Mouse (Mus musculus): ENCODE data around the gene Ttc9. TPM values are rescaled to one million over a fixed set of nuclear protein-coding genes. Genes with fewer than 3 reads are reported as not detected.

Ttc9 gene
- total and polyA plus RNA-seq, 2 experiments: not detected

DNA sequence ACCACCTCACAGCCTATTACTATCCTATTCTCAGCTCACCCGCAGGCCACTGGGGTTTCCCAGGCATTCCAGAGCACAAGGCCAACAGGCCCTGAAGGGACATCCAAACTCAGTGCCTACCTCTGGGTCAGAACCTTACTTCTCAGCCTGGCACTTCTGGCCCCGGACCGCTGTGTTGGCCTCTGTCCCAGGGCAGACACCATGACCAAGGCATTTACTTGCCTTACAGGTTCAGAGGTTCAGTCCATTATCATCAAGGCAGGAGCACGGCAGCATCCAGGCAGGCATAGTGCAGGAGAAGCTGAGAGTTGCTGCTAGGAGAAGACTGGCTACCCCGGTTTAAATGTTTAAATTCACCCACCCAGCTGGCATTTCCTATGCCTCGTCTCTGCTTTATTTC is 53.0 kb downstream of the Ttc9 start:
- TF ChIP-seq POLR2A (IDR thresholded peaks at IDR 0.05; ENCODE audit: extremely low read depth, insufficient read depth, low read length): no peak
- TF ChIP-seq CTCF (IDR thresholded peaks at IDR 0.05; ENCODE audit: low read depth, low read length): no peak
- no peaks in the 10 kb centered on the region for H3K4me1 ChIP-seq (ENCODE audit: control insufficient read depth, insufficient read depth, low read length)
- whole genome bisulfite sequencing: 87% methylated on average over 6 of the region's 6 CpGs
- no peak overlapping the region for H3K27ac ChIP-seq (replicated peaks; ENCODE audit: insufficient read depth, low read depth, low read length)
- H3K36me3 ChIP-seq (ENCODE audit: control insufficient read depth, insufficient read depth, low read length): no peaks in the 10 kb centered on the region
- no peak overlapping the region for H3K9ac ChIP-seq (ENCODE audit: low read depth, low read length)
- no peak overlapping the region for H3K4me3 ChIP-seq (ENCODE audit: insufficient read depth, low read depth, low read length)
- H3K79me2 ChIP-seq (ENCODE audit: control insufficient read depth, insufficient read depth, low read length): no peaks in the 10 kb centered on the region
- DNase-seq (ENCODE audit: extremely low read depth, low read depth, low spot score): no peak
- H3K27me3 ChIP-seq (ENCODE audit: control insufficient read depth, insufficient read depth, low read length): 0 out of 2 replicates have a peak, but pooled peaks cover 3% of the 10 kb centered on the region

DNA sequence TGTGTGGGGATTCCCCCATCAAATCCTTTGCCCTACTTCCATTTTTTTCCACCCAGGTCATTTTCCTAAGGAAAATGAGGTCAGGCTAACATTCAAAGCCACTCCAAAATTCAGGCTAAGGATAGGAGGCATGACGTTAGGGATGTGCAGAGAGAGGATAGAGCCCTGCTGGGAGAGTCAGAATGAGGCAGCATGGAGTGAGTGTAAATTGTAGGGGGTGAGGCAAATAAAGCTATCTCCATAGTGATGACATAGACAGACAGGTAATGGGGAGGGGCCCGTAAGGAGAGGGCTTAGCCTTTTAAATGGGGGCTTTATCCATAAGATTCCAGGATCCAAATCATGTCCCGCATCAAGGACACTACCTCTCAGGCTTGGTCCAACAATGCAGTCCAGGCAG is 54.9 kb downstream of the Ttc9 start:
- Histone ChIP-seq H3K79me2 (ENCODE audit: control insufficient read depth, insufficient read depth, low read length) (no peaks in the 10 kb centered on the region), H3K4me1 (ENCODE audit: control insufficient read depth, insufficient read depth, low read length) (no peaks in the 10 kb centered on the region), H3K27ac (replicated peaks; ENCODE audit: insufficient read depth, low read depth, low read length) (no peak overlapping the region), H3K9ac (ENCODE audit: low read depth, low read length) (no peak overlapping the region), H3K27me3 (ENCODE audit: control insufficient read depth, insufficient read depth, low read length) (0 out of 2 replicates have a peak, but pooled peaks cover 3% of the 10 kb centered on the region), H3K4me3 (ENCODE audit: insufficient read depth, low read depth, low read length) (no peak overlapping the region), H3K36me3 (ENCODE audit: control insufficient read depth, insufficient read depth, low read length) (no peaks in the 10 kb centered on the region)
- no peak for TF ChIP-seq CTCF (IDR thresholded peaks at IDR 0.05; ENCODE audit: low read depth, low read length)
- no peak for TF ChIP-seq POLR2A (IDR thresholded peaks at IDR 0.05; ENCODE audit: extremely low read depth, insufficient read depth, low read length)
- no peak for DNase-seq (ENCODE audit: extremely low read depth, low read depth, low spot score)
- 55% methylated on average over 3 of the region's 3 CpGs for WGBS

DNA sequence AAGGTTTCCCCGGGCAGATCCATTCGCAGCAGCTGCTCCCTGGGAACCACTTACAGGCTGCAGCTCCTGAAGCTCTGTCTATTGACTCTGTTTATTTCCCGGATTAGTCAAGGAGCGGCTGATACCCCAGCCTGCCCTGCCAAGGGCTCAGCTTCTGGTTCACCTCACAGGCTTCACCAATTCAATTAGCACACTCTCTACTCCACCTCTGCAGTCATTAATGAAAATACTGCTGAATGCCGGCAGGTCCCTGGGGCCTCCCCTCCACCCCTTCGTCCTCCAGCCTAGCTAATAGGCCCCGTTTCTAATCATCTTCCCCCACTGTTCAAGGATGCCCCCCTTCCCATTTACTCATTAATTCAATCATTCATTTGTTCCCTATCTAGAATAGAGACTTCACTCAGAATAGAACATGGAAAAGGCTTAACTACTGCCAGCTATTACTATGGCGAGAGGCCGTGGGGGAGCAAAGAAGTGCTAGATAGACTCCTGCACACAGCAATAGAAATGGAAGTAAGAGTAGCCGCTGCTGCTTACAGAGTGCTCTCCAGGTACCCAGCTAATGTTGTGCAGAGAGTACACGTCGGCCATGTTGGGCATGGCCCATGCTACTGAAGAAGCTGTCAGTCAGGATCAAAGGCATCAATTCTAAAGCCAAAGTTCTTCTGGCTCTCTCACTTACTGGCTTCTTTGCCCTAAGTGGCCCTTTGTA is 55.5 kb downstream of the Ttc9 start:
- H3K27me3 ChIP-seq (ENCODE audit: control insufficient read depth, insufficient read depth, low read length): no peaks in the 10 kb centered on the region
- no peaks in the 10 kb centered on the region for H3K79me2 ChIP-seq (ENCODE audit: control insufficient read depth, insufficient read depth, low read length)
- H3K27ac ChIP-seq (replicated peaks; ENCODE audit: insufficient read depth, low read depth, low read length): no peak overlapping the region
- no peak overlapping the region for H3K9ac ChIP-seq (ENCODE audit: low read depth, low read length)
- H3K36me3 ChIP-seq (ENCODE audit: control insufficient read depth, insufficient read depth, low read length): no peaks in the 10 kb centered on the region
- no peak for TF ChIP-seq POLR2A (IDR thresholded peaks at IDR 0.05; ENCODE audit: extremely low read depth, insufficient read depth, low read length)
- TF ChIP-seq CTCF (IDR thresholded peaks at IDR 0.05; ENCODE audit: low read depth, low read length): no peak
- 53% methylated on average over 12 of the region's 12 CpGs for WGBS
- H3K4me1 ChIP-seq (ENCODE audit: control insufficient read depth, insufficient read depth, low read length): no peaks in the 10 kb centered on the region
- no peak overlapping the region for H3K4me3 ChIP-seq (ENCODE audit: insufficient read depth, low read depth, low read length)
- DNase-seq (ENCODE audit: extremely low read depth, low read depth, low spot score): no peak

DNA sequence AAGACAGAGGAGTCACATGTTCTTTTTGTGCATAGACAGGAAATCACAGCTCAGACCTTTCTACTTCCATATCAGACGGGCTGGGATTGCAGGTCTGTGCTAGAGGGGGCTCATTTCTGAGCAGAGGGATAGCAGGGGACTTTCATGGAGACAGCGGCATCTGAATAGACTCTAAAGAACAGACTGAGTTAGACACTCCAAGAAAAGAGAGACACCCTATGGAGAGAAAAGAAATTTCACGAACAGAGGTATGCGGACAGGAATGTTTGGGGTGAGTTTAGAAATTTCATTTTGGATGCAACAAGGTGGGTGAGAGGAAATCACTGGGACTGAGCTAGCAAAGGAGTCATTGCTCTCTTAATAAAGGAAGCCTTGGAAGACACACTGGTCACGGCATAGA is 56.8 kb downstream of the Ttc9 start:
- DNase-seq (ENCODE audit: extremely low read depth, low read depth, low spot score): no peak
- H3K4me1 ChIP-seq (ENCODE audit: control insufficient read depth, insufficient read depth, low read length): no peaks in the 10 kb centered on the region
- no peak overlapping the region for H3K4me3 ChIP-seq (ENCODE audit: insufficient read depth, low read depth, low read length)
- no peak overlapping the region for H3K9ac ChIP-seq (ENCODE audit: low read depth, low read length)
- TF ChIP-seq CTCF (IDR thresholded peaks at IDR 0.05; ENCODE audit: low read depth, low read length) (no peak), POLR2A (IDR thresholded peaks at IDR 0.05; ENCODE audit: extremely low read depth, insufficient read depth, low read length) (no peak)
- H3K27ac ChIP-seq (replicated peaks; ENCODE audit: insufficient read depth, low read depth, low read length): no peak overlapping the region
- no peaks in the 10 kb centered on the region for H3K79me2 ChIP-seq (ENCODE audit: control insufficient read depth, insufficient read depth, low read length)
- H3K36me3 ChIP-seq (ENCODE audit: control insufficient read depth, insufficient read depth, low read length): no peaks in the 10 kb centered on the region
- 88% methylated on average over 5 of the region's 5 CpGs for WGBS
- H3K27me3 ChIP-seq (ENCODE audit: control insufficient read depth, insufficient read depth, low read length): no peaks in the 10 kb centered on the region

DNA sequence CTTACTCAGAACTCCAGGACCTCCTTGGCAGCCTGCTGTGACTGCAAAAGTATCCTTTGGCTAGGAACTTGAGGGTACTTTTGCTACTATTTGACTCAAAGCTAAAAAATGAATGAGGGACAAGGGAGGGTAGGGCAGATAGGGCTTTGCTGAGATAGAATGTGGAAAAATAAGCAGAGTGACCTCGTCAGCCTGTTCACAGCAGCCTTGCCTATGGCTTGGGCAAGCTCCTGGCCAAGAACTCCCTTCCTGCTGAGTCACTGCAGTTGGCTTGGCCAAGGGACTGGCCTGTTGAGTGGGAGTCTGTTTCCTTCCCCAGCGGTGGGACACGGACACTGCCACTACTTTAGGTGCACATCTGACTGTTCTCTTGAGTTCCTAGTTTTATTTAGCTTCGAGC is 57.5 kb downstream of the Ttc9 start:
- no peaks in the 10 kb centered on the region for H3K4me1 ChIP-seq (ENCODE audit: control insufficient read depth, insufficient read depth, low read length)
- no peak overlapping the region for H3K4me3 ChIP-seq (ENCODE audit: insufficient read depth, low read depth, low read length)
- no peaks in the 10 kb centered on the region for H3K79me2 ChIP-seq (ENCODE audit: control insufficient read depth, insufficient read depth, low read length)
- WGBS: 84% methylated on average over 4 of the region's 4 CpGs
- H3K9ac ChIP-seq (ENCODE audit: low read depth, low read length): no peak overlapping the region
- TF ChIP-seq CTCF (IDR thresholded peaks at IDR 0.05; ENCODE audit: low read depth, low read length) (no peak), POLR2A (IDR thresholded peaks at IDR 0.05; ENCODE audit: extremely low read depth, insufficient read depth, low read length) (no peak)
- no peak overlapping the region for H3K27ac ChIP-seq (replicated peaks; ENCODE audit: insufficient read depth, low read depth, low read length)
- H3K36me3 ChIP-seq (ENCODE audit: control insufficient read depth, insufficient read depth, low read length): no peaks in the 10 kb centered on the region
- H3K27me3 ChIP-seq (ENCODE audit: control insufficient read depth, insufficient read depth, low read length): no peaks in the 10 kb centered on the region
- DNase-seq (ENCODE audit: extremely low read depth, low read depth, low spot score): no peak

DNA sequence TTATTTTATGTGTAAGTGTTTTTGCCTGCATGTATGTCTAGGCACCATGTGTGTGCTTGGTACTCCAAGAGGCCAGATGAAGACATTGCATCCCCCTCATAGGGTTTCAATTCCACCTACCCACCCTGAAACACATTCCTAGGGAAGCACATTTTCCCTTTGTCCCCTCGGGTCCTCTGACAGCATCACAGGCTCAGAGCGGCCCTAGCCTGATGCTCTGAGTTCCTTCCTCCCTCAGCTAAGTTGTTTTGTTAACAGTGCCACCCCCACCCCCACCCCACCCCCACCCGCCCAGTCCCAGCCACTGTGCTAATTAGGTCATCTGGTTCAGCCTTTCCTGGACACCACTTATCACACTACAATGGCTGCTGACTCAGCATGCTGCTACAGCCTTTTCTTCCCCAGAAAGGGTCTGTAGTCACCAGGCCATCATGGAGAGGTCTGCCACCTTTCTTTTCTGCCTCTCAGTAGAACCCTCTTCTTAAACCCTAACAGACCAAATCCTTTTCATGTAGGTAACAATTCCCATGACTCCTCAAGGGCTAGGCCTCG is 58.5 kb downstream of the Ttc9 start:
- Histone ChIP-seq H3K36me3 (ENCODE audit: control insufficient read depth, insufficient read depth, low read length) (no peaks in the 10 kb centered on the region), H3K4me3 (ENCODE audit: insufficient read depth, low read depth, low read length) (no peak overlapping the region), H3K4me1 (ENCODE audit: control insufficient read depth, insufficient read depth, low read length) (no peaks in the 10 kb centered on the region), H3K27me3 (ENCODE audit: control insufficient read depth, insufficient read depth, low read length) (no peaks in the 10 kb centered on the region), H3K79me2 (ENCODE audit: control insufficient read depth, insufficient read depth, low read length) (no peaks in the 10 kb centered on the region), H3K9ac (ENCODE audit: low read depth, low read length) (no peak overlapping the region), H3K27ac (replicated peaks; ENCODE audit: insufficient read depth, low read depth, low read length) (no peak overlapping the region)
- no peak for DNase-seq (ENCODE audit: extremely low read depth, low read depth, low spot score)
- TF ChIP-seq POLR2A (IDR thresholded peaks at IDR 0.05; ENCODE audit: extremely low read depth, insufficient read depth, low read length): no peak
- TF ChIP-seq CTCF (IDR thresholded peaks at IDR 0.05; ENCODE audit: low read depth, low read length): no peak
- 71% methylated on average over 4 of the region's 4 CpGs for WGBS
